Mouse (Mus musculus) heart, adult 2 months (tissue): ENCODE results near the gene St8sia4.

Experiments
- CTCF ChIP-seq: fragments of 200-600 bp; IDR thresholded peaks from 2 replicates; pipeline ENCODE4 v1.8.1; 2022; ENCODE audit warnings: antibody characterized with exemption, mild to moderate bottlenecking, moderate library complexity
- POLR2A ChIP-seq: fragments of 200-500 bp; IDR thresholded peaks from 2 replicates; pipeline ENCODE4 v1.6.1; 2011; ENCODE audit warnings: mild to moderate bottlenecking, low read depth, low read length, control low read depth; ENCODE audit not compliant: insufficient read depth

GRCm38 (mm10) chr1:95598108-95598507 is 69.3 kb downstream of the St8sia4 start:
- TF ChIP-seq POLR2A (no peak), CTCF (no peak)
